Mouse (Mus musculus) B cell, adult 2 months (primary cell): ENCODE data around the gene Efr3b.
A peak's percentile ranks its signal among the peaks of the same experiment; 100 is the strongest.

Experiments
- DNase-seq, 2 experiments: peaks; one replicate each; pipeline ENCODE4 v3.0.0; 2022

Gene Efr3b

GRCm38 (mm10) chr12:4038061-4039041 lies at the start of gene Efr3b:
Gene Efr3b (minus strand): TSS chr12:4038915.
- DNase-seq = peak; percentile 65 to 69

GRCm38 (mm10) chr12:4083441-4083840 lies 44.7 kb upstream of the Efr3b start:
- DNase-seq = no peak

DNA sequence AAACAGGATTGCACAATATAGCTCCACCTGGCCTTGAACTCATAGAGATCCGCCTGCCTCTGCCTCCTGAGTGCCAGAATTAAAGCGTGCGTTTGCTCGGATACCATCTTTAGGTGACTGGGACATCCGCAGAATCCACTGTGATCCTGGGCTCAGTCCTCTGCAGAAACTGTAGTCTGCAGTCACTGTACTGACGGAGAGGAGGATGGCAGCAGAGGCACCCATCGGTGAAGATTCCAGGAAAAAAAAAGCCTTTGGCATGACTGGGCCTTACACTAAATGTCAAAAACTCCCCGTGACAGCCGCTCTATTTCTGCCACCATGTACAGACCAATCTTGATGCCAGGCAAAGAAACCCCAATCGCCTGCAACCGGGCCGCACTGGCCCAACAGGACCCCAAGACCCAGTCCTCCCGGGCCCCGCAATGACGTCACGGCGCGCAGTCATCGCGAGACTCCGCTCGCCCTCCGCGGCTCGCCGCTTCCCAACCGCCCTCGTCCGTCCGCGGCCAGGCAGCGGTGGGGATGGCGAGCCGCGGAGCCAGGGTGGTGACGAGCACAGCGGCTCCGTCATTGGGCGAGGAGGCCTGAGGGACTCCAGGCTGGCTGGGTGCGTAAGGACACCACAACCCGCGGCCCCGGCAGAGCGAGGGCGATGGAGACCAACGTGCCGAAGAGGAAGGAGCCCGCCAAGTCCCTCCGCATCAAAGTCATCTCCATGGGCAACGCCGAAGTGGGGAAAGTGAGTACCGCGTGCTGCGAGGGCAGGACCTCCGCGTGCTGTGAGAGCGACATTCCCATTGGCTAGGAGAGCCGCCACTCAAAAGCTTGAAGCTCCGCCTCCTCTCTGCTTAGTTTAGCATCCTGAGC lies 43.7 kb upstream of the Efr3b start, which contains the start of gene Dnajc27:
Dnajc27 (plus strand) TSS at position 452 of the 870 bp plus-strand sequence.
- peak; percentile 94 to 95 for DNase-seq

DNA sequence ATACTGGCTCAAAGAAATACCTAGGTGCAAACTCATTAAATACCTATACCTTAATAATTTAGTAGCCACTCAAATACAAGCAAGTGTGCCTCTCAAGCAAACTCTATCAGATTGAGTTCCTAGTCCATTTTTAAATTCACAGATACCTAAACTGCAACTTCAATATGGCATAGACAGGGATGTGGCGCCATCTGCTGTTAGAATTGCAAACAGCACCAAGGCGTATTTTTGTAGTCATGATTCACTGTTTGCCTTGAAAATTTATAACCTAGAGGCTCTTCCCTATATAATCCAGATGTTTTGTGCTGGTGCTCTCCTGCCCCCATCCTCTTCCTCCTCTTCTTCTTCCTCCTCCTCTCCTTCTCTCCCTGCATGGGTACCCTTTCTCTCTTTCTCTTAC lies 41.6 kb upstream of the Efr3b start:
- peak; percentile 88 for DNase-seq

DNA sequence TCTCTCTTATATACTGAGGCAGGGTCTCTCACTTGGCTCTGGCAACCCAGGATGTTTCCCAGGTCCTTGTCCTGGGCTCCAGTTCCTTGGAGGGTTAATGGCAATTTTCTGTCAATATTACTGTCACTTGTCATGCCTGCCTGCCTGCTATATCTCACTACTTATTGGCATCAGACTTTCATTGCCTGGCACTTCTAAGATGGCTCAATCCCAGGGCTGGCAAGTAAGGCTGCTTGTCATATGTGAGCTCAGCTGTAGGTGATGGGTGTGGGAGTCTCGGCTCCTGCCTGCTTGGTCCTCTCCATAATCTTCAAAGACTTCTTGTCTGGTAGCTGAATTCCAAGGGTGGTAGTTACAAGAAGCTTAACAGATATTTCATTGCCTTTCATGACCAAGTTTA lies 39.4 kb upstream of the Efr3b start:
- DNase-seq = no peak

- no peak for DNase-seq
These were observed 37.7 kb upstream of the Efr3b start for GRCm38 (mm10) chr12:4076383-4076782.

DNA sequence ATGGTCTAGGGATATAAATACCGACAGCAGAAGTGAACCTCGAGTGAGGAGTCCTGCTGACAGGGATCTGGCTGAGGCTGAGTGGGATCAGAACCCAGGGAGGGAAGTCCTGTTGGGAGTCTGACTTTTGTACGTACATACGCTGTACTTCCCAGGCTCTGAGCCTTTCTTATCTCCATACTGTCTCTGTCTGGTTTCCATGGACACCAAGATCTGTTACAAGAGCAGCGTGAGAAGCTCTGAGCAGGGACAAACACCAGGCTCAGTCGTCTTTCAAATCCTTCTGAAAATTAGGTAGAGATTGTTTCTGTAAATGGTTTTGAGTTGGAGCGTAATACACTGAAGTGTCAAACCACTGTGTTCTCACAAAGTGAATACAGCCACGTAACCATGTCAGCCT lies 36.7 kb upstream of the Efr3b start:
- DNase-seq = no peak

DNA sequence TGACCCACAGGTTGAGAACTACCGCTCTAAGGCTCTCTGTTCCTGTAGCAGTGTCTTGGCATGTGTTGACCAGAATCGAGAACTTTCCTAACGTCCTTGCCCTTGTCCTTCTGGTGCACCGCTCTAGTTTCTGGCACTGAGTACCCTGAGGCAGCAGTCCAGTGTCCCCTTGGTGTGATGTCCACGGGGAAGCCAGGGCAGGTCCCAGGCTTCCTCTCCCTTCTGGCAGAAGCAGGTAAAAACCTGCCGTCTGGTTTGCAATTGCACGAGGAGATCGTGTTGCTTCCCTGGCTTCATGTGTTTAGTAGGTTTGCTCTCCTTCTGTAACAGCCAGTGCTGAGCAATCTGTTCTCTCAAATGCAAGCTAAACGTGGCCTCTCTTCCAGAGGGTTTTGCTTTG lies 33.0 kb upstream of the Efr3b start:
- no peak for DNase-seq

- DNase-seq = no peak
These were observed 29.8 kb upstream of the Efr3b start for GRCm38 (mm10) chr12:4068551-4068950.

DNA sequence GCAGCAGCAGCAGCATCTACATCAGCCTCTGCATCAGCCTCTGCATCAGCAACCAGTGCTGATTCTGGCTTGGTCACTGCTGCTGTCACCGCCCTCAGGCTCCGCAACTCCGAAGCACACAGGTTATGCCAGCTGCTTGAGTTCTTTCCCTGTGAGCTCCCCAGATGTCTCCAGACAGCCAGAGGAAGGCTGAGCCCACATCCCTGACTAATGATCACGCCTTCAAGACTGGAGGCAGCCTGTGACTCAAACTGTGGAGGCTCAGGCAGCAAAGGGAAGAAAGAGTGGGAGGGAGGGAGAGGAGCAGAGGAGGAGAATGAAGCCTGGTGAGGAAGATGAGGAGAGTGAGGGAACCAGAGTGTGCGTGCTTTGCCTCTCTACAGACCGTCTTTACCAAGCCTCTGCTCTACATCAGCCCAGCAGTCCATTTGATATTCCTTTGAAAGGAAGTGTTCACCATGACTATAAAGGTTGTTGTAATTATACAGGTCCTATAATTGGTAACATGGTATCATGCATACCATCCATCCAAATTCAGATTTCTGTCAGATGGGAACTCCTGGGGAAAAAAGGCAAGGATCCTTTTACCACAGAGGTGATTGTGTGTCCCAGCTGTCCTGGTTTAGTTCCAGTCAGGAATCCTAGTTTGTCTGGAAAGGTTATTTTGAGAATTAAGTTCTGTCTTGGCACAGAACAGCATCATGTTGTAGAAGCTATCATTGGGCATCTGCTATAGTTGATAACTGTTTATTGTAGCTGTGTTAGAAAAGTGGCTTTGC lies 28.2 kb upstream of the Efr3b start:
- DNase-seq = no peak

GRCm38 (mm10) chr12:4065944-4066343 lies 27.2 kb upstream of the Efr3b start:
- no peak for DNase-seq

- DNase-seq = no peak
These were observed 26.8 kb upstream of the Efr3b start for GRCm38 (mm10) chr12:4065498-4065897.

GRCm38 (mm10) chr12:4059683-4060082 lies 21.0 kb upstream of the Efr3b start:
- DNase-seq = no peak

- DNase-seq = no peak
These were observed 19.6 kb upstream of the Efr3b start for GRCm38 (mm10) chr12:4058321-4058720.

- no peak for DNase-seq
These were observed 16.1 kb upstream of the Efr3b start for GRCm38 (mm10) chr12:4054845-4055244.

- DNase-seq = no peak
These were observed 14.9 kb upstream of the Efr3b start for GRCm38 (mm10) chr12:4053643-4054042.

GRCm38 (mm10) chr12:4050861-4051425 lies 12.2 kb upstream of the Efr3b start:
- no peak for DNase-seq

- no peak for DNase-seq
These were observed 9.3 kb upstream of the Efr3b start for GRCm38 (mm10) chr12:4048031-4048430.

DNA sequence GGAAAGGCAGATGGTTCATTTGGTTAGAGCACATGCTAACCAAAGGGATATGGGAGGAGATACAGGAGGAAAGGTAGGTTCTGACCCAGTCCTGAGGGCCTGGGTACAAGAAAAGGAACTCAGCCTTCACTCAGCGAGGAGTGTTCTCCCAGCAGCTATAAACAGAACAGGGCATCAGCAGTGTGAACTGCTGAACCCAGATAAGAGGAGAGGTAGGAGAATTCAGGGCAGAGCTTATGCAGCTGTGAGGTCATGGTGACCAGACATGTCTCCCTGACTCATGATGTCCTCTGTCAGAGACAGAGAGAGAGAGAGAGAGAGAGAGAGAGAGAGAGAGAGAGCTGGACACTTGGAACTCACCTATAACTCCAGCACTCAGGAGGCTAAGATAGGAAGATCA lies 7.3 kb upstream of the Efr3b start:
- no peak for DNase-seq

DNA sequence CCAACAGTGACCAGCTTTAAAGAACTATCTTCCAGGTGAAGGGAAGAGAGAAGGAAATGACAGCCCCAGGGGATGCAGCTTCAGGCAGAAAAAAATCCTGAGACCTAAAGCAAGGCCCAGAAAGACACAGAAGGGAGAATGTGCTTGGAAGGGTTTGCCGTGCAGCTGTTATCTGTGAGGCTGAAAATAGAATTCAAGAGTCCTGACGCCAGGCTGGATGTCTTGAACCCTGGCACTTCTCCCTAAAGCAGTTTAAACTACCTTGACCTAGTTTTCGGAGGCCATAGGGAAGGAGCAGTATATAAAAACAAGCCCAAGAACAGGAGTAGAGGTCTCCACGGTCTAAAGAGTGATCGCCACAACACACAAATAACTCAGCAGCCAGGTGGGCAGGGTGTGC lies 3.7 kb upstream of the Efr3b start:
- DNase-seq = no peak

- no peak for DNase-seq
These were observed 331 bp upstream of the Efr3b start for GRCm38 (mm10) chr12:4039046-4039445.

- DNase-seq = no peak
These were observed 1.2 kb downstream of the Efr3b start for GRCm38 (mm10) chr12:4037511-4037910.
